In genomic region chr10:70368685-70369084, GRCm38 (mm10) we compare ENCODE assay signal across 9 mouse cellular contexts.
DNase-seq lines count a peak whose midpoint lies in the region; ATAC-seq and TF ChIP-seq lines count a peak whose summit lies in the region.
"Had no signal": no experiment of that assay in that cellular context is flagged by ENCODE, and none has a peak within 500 bp of the region (broad histone marks: within the 10 kb centered on the region; RNA-seq: fewer than 3 reads in every experiment).

No protein-coding gene starts in this region.

- H3K9ac ChIP-seq in intestine, postnatal 0 days (ENCODE audit: low read depth, low read length): no peak overlapping the region
- H3K9ac ChIP-seq in intestine, embryonic 16.5 days (ENCODE audit: low read depth, low read length): no peak overlapping the region
- no peak overlapping the region for H3K9ac ChIP-seq in forebrain, embryonic 16.5 days (replicated peaks; ENCODE audit: low read depth, low read length)
- H3K9ac ChIP-seq in hindbrain, embryonic 16.5 days (ENCODE audit: low read depth, low read length): no peak overlapping the region

- TF ChIP-seq CTCF in intestine, postnatal 0 days (IDR thresholded peaks at IDR 0.05; ENCODE audit: low read depth): peak; percentile 75

- no peaks in the 10 kb centered on the region for H3K4me1 ChIP-seq in intestine, postnatal 0 days (replicated peaks; ENCODE audit: control insufficient read depth, insufficient read depth, low read length)
- no peaks in the 10 kb centered on the region for H3K4me1 ChIP-seq in intestine, embryonic 16.5 days (ENCODE audit: control insufficient read depth, insufficient read depth, low read length)
- 0 out of 2 replicates have a peak, but pooled peaks cover 3% of the 10 kb centered on the region for H3K4me1 ChIP-seq in forebrain, embryonic 16.5 days (replicated peaks; ENCODE audit: control insufficient read depth, insufficient read depth, low read length)
- no peaks in the 10 kb centered on the region for H3K4me1 ChIP-seq in hindbrain, embryonic 16.5 days (ENCODE audit: control insufficient read depth, insufficient read depth, low read depth, low read length)
- peaks cover 3% of the 10 kb centered on the region; the same call in 1 of the 2 replicates for H3K4me1 ChIP-seq in limb, embryonic 10.5 days

- no peak overlapping the region for H3K27ac ChIP-seq in intestine, postnatal 0 days (ENCODE audit: low read depth, low read length)
- no peak overlapping the region for H3K27ac ChIP-seq in intestine, embryonic 16.5 days (ENCODE audit: low read length)
- no peak overlapping the region for H3K27ac ChIP-seq in forebrain, embryonic 16.5 days (ENCODE audit: low read length)
- no peak overlapping the region for H3K27ac ChIP-seq in hindbrain, embryonic 16.5 days (ENCODE audit: low read depth, low read length)
- H3K27ac ChIP-seq in limb, embryonic 10.5 days: no peak overlapping the region

- no peak overlapping the region for H3K4me2 ChIP-seq in intestine, postnatal 0 days (replicated peaks; ENCODE audit: low read depth)
- H3K4me2 ChIP-seq in intestine, embryonic 16.5 days (ENCODE audit: low read depth, low read length): no peak overlapping the region
- H3K4me2 ChIP-seq in forebrain, embryonic 16.5 days (ENCODE audit: low read length): no peak overlapping the region
- H3K4me2 ChIP-seq in hindbrain, embryonic 16.5 days (ENCODE audit: low read length): no peak overlapping the region

- peak; percentile 63 to 64 for DNase-seq in cerebellum, adult 18-20 months
- DNase-seq in limb, embryonic 10.5 days (ENCODE audit: low spot score): peak; percentile 49
- DNase-seq in ovary, postnatal 14 days (ENCODE audit: low spot score): peak; percentile 45
- no peak for DNase-seq in B cell, adult 2 months

- no peaks in the 10 kb centered on the region for H3K27me3 ChIP-seq in intestine, postnatal 0 days (replicated peaks; ENCODE audit: control insufficient read depth, insufficient read depth, low read length)
- no peaks in the 10 kb centered on the region for H3K27me3 ChIP-seq in intestine, embryonic 16.5 days (replicated peaks; ENCODE audit: control insufficient read depth, insufficient read depth, low read length)
- no peaks in the 10 kb centered on the region for H3K27me3 ChIP-seq in forebrain, embryonic 16.5 days (replicated peaks; ENCODE audit: control insufficient read depth, insufficient read depth, low read length)
- no peaks in the 10 kb centered on the region for H3K27me3 ChIP-seq in hindbrain, embryonic 16.5 days (replicated peaks; ENCODE audit: control insufficient read depth, insufficient read depth, low read length)
- H3K27me3 ChIP-seq in limb, embryonic 10.5 days (ENCODE audit: low read depth, poor library complexity, severe bottlenecking): no peaks in the 10 kb centered on the region
- H3K27me3 ChIP-seq: CH12.LX had no signal

- 48% methylated on average over 7 of the region's 7 CpGs for WGBS in intestine, postnatal 0 days
- 40% methylated on average over 7 of the region's 7 CpGs for WGBS in intestine, embryonic 16.5 days
- 14% methylated on average over 7 of the region's 7 CpGs for WGBS in forebrain, embryonic 16.5 days
- 22% methylated on average over 7 of the region's 7 CpGs for WGBS in hindbrain, embryonic 16.5 days
- 30% methylated on average over 7 of the region's 7 CpGs for WGBS in limb, embryonic 10.5 days

- ATAC-seq in intestine, postnatal 0 days: no peak
- ATAC-seq in intestine, embryonic 16.5 days: no peak
- ATAC-seq in forebrain, embryonic 16.5 days: peak; percentile 75
- peak; percentile 78 for ATAC-seq in hindbrain, embryonic 16.5 days

- H3K9me3 ChIP-seq in intestine, postnatal 0 days (ENCODE audit: control insufficient read depth): no peaks in the 10 kb centered on the region
- no peaks in the 10 kb centered on the region for H3K9me3 ChIP-seq in intestine, embryonic 16.5 days (ENCODE audit: control insufficient read depth, low read length)
- H3K9me3 ChIP-seq in forebrain, embryonic 16.5 days (ENCODE audit: control insufficient read depth, low read length): no peaks in the 10 kb centered on the region
- H3K9me3 ChIP-seq in hindbrain, embryonic 16.5 days (ENCODE audit: control insufficient read depth, low read length): no peaks in the 10 kb centered on the region
- H3K9me3 ChIP-seq in limb, embryonic 10.5 days (replicated peaks): no peaks in the 10 kb centered on the region

- no peak overlapping the region for H3K4me3 ChIP-seq in intestine, postnatal 0 days (ENCODE audit: low read depth, low read length)
- H3K4me3 ChIP-seq in intestine, embryonic 16.5 days (ENCODE audit: low read length): no peak overlapping the region
- H3K4me3 ChIP-seq in forebrain, embryonic 16.5 days (replicated peaks; ENCODE audit: low read length): no peak overlapping the region
- no peak overlapping the region for H3K4me3 ChIP-seq in hindbrain, embryonic 16.5 days (ENCODE audit: low read length)
- no peak overlapping the region for H3K4me3 ChIP-seq in limb, embryonic 10.5 days

- no peaks in the 10 kb centered on the region for H3K36me3 ChIP-seq in intestine, postnatal 0 days (ENCODE audit: control insufficient read depth, insufficient read depth)
- H3K36me3 ChIP-seq in intestine, embryonic 16.5 days (ENCODE audit: control insufficient read depth, insufficient read depth, low read length): no peaks in the 10 kb centered on the region
- H3K36me3 ChIP-seq in forebrain, embryonic 16.5 days (ENCODE audit: control insufficient read depth, insufficient read depth): no peaks in the 10 kb centered on the region
- no peaks in the 10 kb centered on the region for H3K36me3 ChIP-seq in hindbrain, embryonic 16.5 days (ENCODE audit: control insufficient read depth, insufficient read depth, low read length)
- H3K36me3 ChIP-seq in limb, embryonic 10.5 days: no peaks in the 10 kb centered on the region

Comparison
In these comparisons a context has a peak if more than half of its experiments do, and no peak if none do; other contexts are left out.
1. ATAC-seq: peak in forebrain, embryonic 16.5 days (single experiment) and hindbrain, embryonic 16.5 days (single experiment); none in intestine, postnatal 0 days (single experiment) and intestine, embryonic 16.5 days (single experiment).
2. DNase-seq: peak in cerebellum, adult 18-20 months (2 of 2), limb, embryonic 10.5 days (single experiment) and ovary, postnatal 14 days (single experiment); none in B cell, adult 2 months (0 of 2).